Mouse (Mus musculus) mouse trophoblast stem cell (cell line): ENCODE measurements around the gene Mycn.

Source experiments
- in situ Hi-C, 2 experiments: fragments of 300-500 bp; cut with MseI, MboI; formaldehyde crosslinking; loops; 2 replicates in 1 of 2; 3 replicates in 1 of 2; pipeline ENCODE4 v1.15.1; 2025

Gene Mycn

GRCm38 (mm10) chr12:12941661-12942363 is at the start of gene Mycn:
Gene Mycn, minus strand, starts transcription at chr12:12941914.
- in situ Hi-C loops: loop anchor here (10.0 to 25.0 kb wide), 4 partner anchors 63 to 530 kb away; no protein-coding TSS in a partner anchor

DNA sequence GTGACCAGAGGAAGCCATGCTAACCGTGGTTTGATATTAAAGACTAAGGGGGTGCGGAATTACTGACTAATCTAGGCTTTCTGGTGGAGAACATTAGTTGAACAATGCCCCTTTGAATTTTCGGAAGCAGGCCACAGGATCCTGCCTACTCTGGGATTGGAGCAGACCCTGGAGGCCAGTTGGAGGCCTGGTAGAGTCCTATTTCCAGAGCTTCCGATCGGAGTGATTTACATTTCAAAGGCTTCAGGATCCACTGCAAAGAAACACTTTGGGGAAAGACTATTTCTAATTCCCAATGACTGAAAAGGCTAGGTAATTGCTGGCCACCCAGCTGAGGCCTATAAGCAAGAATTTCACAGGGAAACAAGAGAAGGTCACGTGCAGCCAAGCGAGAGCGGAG is 45.7 kb upstream of the Mycn start:
- in situ Hi-C loops: no loop called here

- in situ Hi-C loops: no loop called here
Observed at GRCm38 (mm10) chr12:12986612-12987206, 45.0 kb upstream of the Mycn start.

DNA sequence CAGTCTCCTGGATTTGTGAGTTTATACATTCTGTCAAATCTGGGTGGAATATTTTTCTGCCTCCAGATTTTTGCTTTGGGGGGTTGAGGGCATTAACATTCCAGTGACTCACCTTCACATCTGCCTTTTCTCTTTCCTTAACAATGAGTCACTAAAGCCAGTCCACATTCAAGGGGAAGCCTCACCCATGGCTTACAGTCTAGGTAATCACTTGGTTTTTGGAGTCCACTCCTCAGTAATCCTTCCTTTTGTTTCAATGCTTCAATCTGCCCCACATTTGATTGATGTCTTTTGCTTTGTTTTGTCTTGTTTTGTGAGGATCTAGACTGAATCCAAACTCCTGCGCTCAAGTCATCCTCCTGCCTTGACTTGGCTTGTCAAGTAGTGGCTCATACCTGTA is 41.3 kb upstream of the Mycn start:
- in situ Hi-C loops: no loop called here

DNA sequence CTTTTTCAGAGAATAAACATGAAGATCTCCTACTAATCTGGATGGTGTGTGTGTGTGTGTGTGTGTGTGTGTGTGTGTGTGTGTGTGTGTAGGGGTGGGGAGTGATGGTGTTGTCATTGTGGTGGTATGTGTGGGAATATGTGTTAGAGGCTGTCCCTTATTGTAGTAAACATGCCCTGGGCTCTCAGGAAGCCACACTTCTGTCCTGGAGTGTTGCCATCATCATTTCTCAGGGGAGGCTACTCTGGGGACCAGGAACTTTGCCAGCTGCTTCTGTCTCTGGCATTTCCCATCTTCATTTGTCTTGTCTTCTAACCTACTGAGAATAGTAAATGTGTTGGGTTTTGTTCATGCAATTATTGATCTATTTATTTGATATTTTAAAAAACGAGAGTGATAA is 33.7 kb upstream of the Mycn start:
- in situ Hi-C loops: no loop called here

DNA sequence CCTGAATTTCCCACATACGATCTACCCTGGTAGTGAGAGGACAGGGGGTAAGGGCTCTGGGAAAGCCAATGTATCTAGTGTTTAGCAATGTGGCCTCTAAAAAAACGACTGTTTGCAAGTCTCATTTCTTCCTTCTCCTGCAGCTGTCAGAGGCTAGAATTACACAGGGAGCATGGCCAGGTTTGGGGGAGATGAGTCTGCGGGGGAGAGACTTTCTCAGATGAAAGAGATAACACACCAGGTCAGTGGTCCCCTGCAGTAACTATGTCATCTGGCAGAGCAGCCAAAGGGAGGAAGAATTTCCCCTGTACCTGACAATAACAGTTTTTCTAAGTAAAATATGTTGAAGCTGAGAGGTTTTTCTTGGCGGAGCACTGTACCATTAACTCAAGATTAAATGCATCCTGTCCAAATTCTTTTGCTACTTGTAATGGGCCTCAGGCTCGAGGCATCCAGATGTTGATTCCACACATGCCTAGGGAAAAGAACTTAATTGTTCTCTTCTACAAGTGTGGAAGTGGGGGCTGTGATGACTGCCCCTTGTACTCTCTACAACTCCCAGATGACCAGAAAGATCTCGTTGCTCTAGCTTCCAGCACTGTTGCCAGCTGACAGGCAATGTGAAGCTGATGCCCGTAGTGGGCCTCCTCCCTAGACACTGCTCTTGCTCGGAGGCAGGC is 31.2 kb upstream of the Mycn start:
- in situ Hi-C loops: no loop called here

DNA sequence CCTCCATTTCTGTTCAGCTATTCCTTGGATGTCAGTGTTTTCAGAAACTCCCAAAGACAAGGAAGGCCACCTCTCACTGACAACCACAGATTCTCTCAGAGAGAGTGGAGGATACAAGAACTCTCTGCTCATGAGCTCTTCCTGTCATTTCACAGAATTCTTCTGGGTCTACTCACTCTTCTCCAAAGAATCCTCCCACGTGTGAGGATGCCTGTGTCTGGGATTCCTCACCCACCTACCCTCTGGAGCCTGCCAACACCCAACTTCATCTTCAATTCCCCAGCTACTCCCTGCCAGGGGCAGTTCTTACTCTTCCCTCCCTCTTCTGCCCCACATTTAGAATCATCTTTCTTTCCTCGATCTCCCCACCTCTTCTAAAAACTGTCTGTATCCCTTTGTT is 26.2 kb upstream of the Mycn start:
- in situ Hi-C loops: no loop called here

GRCm38 (mm10) chr12:12964856-12965255 is 23.1 kb upstream of the Mycn start:
- in situ Hi-C loops: no loop called here

DNA sequence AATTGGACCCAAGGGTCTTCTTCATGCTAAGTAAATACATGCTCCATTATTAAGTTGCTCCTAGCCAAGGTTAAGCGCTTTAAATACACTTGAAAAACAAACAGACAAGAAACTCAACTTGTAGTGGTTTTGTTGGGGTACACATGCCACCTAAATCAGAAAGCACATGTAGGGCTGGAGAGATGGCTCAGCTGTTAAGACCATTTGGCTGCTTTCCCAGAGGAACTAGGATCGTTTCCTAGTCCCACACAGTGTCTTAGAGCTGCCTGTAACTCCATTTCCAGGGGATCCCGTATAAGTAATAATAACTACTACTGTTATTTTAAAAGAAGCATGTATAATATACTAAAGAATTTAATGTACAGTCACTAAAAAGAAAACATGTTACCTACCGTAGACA is 5.9 kb upstream of the Mycn start:
- in situ Hi-C loops: loop anchor here (10.0 to 25.0 kb wide), 4 partner anchors 57 to 535 kb away; no protein-coding TSS in a partner anchor

DNA sequence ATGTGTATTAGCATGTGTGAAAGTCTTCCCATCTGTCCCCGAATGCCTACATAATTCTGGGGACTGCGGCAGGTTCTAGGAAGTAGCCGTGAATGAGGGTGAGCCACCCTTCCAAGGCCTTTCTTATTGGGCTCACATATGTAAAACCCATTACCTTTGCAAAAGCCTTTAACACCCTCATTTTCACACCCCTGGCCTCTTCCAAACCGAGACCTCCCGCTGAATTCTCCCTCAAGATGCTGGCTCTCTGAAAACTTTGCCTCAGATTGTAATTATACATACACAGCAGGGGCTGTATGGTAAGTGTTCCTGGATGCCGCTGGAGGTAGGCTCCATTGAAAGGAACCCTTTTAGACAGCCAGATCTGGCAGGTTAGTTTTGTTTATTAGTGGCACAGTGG is 1.6 kb upstream of the Mycn start:
- in situ Hi-C loops: loop anchor here (10.0 to 25.0 kb wide), 4 partner anchors 62 to 531 kb away; no protein-coding TSS in a partner anchor

- in situ Hi-C loops: loop anchor here (10.0 to 25.0 kb wide), 4 partner anchors 62 to 530 kb away; no protein-coding TSS in a partner anchor
Observed at GRCm38 (mm10) chr12:12942364-12943050, 793 bp upstream of the Mycn start.

GRCm38 (mm10) chr12:12941129-12941504 is 597 bp downstream of the Mycn start:
- in situ Hi-C loops: loop anchor here (10.0 to 25.0 kb wide), 4 partner anchors 64 to 529 kb away; no protein-coding TSS in a partner anchor

GRCm38 (mm10) chr12:12940466-12941128 is 1.1 kb downstream of the Mycn start:
- in situ Hi-C loops: loop anchor here (10.0 to 25.0 kb wide), 4 partner anchors 64 to 528 kb away; no protein-coding TSS in a partner anchor

DNA sequence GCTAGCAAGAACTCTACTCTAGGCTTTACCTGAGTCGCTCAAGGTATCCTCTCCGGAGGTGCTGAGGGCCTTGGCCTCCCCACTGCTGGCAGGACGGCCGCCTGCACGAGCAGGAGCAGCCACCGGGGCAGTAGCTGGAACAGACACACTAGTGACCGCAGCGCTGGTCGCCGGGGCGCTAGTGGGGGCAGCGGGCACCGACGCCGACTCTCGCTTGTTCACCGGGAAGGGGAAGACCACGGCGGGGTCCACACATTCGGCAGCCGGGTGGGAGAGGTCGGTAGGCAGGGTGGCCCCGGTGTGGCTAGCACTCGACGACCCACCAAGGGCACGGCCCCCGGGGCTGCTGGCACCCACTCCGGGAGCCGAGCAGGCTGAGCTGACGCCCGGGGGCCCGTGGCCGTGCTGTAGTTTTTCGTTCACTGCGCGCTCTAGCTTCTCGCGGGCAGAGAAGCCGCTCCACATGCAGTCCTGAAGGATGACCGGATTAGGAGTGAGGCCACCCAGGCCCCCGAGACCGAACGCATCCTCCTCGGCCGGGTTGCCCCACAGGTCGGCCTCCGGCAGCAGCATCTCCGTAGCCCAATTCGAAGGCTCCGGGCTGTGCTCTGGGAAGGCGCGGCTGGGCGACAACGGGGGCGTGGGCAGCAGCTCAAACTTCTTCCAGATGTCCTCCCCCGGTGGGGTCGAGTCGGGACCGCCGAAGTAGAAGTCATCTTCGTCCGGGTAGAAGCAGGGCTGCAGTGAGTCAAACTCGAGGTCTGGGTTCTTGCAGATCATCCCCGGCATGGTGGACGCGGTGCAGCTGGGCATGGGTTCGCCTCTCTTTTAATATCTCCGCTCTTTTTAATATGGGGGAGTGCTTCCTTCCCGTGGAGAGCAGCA is 1.9 kb downstream of the Mycn start:
- in situ Hi-C loops: loop anchor here (5.0 to 25.0 kb wide), 6 partner anchors 65 to 528 kb away; no protein-coding TSS in a partner anchor

- in situ Hi-C loops: loop anchor here (5.0 to 25.0 kb wide), 4 partner anchors 157 to 527 kb away; no protein-coding TSS in a partner anchor
Observed at GRCm38 (mm10) chr12:12938850-12939249, 2.9 kb downstream of the Mycn start.

DNA sequence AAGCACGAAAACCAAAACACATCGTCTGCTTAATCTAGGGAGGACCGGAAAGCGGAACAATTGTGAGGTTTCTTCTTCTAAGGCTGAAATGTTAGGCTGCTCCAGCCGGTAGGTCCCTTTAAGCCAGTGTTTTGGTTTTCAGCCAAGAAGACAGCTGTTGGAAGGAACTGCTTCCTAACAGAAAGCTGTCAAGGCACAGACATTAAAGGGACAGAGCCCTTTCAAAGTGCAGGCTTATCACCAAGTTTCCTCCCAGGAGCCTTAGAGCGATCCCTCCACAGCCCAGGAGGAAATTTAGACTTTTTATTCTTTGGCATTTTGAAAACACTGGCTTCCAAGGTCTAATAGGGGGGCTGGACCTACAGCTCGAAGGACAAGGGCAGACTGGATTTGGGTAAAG is 3.4 kb downstream of the Mycn start:
- in situ Hi-C loops: loop anchor here (5.0 to 25.0 kb wide), 4 partner anchors 156 to 526 kb away; no protein-coding TSS in a partner anchor

GRCm38 (mm10) chr12:12937746-12938145 is 4.0 kb downstream of the Mycn start:
- in situ Hi-C loops: loop anchor here (5.0 to 25.0 kb wide), 4 partner anchors 155 to 525 kb away; no protein-coding TSS in a partner anchor

DNA sequence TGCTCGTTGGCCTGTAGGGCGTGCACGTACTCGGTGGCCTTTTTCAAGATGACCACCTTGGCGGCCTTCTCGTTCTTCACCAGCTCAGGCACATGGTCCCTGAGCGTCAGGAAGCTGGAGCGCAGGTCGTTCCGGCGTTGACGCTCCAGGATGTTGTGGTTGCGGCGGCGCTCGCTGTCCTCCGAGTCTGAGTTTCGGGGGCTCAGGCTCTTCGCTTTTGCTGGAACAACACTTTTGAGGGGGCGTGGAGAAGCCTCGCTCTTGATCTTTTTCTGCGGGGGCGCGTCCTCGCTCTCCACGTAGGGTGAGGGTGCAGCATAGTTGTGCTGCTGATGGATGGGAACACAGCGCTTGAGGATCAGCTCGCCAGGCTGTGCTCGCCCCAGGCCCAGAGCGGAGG is 4.6 kb downstream of the Mycn start:
- in situ Hi-C loops: loop anchor here (5.0 to 25.0 kb wide), 4 partner anchors 155 to 525 kb away; no protein-coding TSS in a partner anchor

DNA sequence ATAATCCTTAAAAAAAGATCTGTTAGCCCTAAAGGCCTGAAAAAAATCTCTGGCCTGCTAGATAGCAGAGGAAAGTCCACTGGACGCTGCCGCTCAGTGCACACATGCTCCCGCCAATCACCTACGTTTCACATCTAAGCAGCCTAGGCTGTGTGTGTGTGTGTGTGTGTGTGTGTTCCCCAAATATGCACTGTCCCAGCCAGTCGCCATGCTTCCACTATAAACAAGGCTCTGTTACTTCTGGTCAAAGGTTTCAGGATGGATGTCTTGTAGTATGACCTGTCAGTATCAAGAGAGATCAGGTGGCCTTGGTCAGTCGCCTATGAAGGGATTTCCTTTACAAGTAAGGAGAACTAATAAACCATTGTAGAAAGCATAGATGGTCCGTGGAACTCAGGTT is 9.5 kb downstream of the Mycn start:
- in situ Hi-C loops: loop anchor here (5.0 to 25.0 kb wide), 4 partner anchors 145 to 520 kb away; no protein-coding TSS in a partner anchor

DNA sequence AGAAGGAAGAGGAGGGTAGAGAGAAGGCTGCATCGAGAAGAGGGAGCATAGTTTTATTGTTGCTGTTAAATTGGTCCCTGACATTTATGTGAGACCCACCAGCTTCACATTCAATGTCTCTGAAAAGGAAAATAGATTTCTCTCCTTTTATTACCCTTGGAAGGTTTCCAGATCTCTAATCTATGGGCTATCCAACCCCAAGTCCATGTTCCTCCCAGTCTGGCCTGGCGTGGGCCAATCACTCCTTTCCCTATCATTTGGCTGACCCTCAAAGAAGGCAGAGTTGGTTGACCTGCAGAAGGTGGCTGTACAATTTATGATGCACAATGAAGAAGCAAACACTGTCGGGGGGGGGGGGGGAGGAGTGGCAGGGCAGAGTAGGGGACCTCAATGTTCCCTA is 13.5 kb downstream of the Mycn start:
- in situ Hi-C loops: loop anchor here (25.0 kb wide), 2 partner anchors 316 to 516 kb away; no protein-coding TSS in a partner anchor
